Mouse (Mus musculus) B cell, adult 62 days (primary cell): ENCODE results near the gene Plpp4. TPM values are rescaled to one million over a fixed set of nuclear protein-coding genes. Genes with fewer than 3 reads are reported as not detected.

Experiments used
- total RNA-seq: library from RNA; stranded (reverse); gene quantifications from 4 replicates; pipeline ENCODE4 v1.2.4, GENCODE M21; 2023

The Plpp4 gene
- total RNA-seq, result not detected in 4 replicates

GRCm38 (mm10) chr7:129256621-129257373 is at the start of gene Plpp4:
Plpp4 (plus strand) TSS chr7:129257031.

